Mouse (Mus musculus): ENCODE results near the gene Wnt2.

Wnt2 gene

DNA sequence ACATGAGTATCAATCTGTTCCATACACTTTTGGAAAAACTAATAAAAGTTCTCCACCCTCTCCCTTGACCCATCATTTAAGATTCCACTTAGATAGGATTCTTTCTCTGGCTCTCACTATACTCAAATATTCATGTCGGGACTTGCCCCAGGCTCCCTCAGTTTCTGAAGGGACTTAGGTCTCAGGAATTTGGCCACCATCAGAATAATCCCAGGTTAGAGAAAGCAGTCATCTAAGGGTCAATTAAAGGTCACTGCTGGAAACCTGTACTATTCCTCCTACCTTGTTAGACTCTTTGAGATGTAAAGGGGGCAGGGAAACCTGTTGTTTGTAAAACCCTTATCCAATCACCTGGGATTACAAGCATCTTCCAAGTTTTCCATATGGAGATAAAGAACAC lies 53.2 kb downstream of the Wnt2 start:
- DNase-seq: no peak

DNA sequence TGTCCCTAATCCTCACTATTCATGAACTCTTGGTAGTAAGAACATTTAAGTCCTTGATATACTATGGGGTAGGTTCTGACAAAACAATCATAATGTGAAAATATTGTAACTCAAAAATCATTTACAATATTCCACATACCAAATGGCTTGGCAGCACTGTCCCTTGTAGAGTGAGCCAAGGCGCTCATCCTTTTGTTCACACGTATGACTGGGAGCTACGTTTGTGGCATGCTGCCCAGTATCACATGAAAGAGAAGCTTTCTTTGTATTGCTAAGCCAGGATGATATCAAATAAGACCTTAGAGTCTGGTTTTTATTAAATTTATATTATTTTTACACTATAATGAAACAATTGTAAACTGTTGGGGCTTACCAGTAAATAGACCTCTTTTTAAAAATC lies 56.0 kb downstream of the Wnt2 start:
- no peak for DNase-seq

- no peak for DNase-seq
Observed at GRCm38 (mm10) chr6:17971393-17971792, 59.0 kb downstream of the Wnt2 start.

- no peak for DNase-seq
Observed at GRCm38 (mm10) chr6:17969815-17970214, 60.6 kb downstream of the Wnt2 start.

DNA sequence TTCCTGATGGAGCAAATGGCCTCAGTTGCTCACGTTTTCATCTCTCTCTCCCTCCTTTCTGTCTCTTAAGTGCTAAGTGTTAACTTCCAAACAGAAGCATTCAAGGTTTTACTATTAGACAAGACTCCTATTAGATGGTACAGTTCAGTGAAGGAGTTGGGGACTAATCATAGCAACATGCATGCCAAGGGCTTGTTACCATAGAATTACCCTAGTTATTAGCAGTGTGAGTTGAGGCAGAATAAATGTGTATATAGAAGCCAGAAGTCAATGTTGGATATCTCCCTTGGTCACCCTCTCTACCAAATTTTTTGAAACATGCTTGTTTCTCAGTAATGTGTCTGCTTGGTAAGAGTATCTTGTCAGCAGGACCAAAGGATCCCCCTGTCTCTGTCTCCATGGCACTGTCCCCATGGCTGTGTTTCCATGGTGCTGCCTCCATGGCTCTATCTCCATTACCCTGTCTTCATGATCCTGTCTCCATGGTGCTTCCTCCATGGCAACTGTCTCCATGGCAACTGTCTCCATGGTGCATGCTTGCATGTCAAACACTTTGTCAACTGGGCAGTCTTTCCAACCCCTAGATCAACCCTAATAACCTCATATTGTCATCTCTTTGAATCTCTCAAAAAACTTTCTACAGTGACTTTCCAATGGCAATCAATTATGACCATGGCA lies 61.8 kb downstream of the Wnt2 start:
- no peak for DNase-seq

DNA sequence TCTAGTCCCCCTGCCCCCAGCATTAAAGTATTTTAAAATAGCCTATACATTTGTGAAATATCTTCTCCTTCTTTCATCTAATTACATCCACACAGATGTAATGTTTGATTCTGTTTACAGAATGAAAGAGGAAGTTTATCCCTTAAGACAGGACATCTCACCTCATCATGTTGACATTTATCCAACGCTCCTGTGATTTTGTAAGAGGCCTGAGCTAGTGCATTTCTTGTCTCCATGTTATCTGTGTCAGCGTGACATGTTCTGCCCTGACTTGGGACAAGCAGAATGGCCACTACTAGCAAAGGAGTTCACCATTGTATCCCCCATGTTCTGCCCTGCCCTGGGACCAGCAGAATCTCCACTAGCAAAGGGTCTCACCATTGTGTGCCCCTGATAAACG lies 66.9 kb downstream of the Wnt2 start:
- no peak for DNase-seq

DNA sequence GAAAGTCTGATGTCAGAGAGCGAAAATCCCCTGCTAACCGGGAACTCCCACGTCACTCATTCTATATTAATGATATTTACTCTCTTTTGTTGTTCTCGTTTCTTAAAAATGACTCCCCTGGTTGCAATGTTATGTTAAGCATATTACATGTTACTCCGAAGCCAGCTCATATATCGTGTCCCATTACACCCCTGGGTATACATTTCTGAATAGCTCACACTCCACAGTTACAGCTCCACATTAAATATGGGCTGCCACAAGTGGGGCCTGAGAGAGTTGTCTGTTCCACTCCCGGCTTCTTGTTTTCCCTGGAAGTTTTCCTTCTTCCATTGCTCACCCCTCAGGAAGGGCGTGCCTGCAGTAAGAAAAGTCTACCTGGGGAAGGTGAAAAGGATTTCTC lies 78.6 kb downstream of the Wnt2 start:
- DNase-seq: no peak

DNA sequence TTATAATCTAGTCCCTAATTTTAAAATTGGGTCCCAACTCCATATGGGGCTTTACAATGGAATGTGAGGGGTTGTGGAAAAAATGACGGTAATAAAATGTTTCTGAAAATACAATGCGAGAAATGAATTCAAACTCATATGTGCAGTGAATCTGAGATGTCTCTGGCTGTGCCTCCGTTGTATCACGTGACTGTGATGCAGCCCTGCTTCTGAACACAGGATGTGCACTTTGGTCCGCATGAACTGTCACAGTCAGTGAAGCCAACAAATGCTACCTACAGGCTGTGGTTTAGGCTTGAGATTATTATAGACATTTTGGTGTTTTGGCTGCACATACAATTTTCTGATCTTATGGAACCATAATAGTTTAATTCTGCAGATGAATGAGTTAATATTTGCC lies 81.3 kb downstream of the Wnt2 start:
- DNase-seq: no peak

DNA sequence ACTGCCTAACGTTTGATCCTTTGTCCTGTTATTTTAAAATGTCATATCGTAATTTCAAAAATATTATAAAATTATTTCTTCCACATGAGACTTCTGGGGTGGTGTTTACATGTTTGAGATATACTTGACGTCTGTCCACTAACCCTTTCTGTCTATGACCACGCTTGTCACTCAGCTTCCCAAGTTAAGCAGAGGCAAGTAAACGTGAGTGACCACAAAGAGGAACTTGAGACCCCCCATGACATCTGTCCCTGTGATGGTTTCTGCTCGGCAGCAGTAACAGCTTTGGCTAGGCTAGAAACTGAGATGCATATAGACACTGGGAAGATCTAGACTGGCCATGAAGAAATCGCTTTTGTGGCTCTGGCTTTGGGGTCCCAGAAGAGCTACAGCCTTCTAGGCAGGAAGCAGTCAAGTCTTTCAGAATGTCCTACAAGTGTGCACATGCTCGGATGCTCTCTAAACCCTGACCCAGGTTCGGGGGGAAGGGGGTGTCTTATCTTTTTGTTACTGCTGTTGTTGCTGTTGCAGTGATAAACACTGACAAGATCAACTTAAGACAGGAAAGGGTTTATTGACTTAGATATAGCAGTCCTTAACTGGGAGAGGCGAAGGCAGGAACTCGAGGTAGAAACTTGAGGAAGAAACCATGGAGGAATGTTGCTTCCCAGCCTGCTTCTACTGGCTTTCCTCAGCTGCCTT lies 83.1 kb downstream of the Wnt2 start:
- DNase-seq: no peak

DNA sequence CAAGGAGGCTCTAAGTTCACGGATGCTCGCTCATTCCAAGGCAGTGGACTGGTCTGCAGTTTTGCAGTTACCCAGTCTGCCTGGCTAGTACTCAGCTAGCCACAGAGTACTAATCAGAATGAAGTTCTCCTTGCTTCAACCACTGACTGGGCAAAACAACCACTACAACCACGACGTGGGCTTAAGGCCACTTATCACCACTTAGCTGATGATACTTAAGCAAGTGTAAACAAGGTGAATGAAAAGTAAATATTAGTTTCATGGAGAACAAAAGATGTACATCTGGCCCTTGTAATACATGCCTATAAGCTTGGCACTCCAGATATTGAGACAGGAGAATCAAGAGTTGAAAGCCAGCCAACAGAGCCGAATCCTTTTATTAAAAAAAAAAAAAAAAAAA lies 83.9 kb downstream of the Wnt2 start:
- no peak for DNase-seq

GRCm38 (mm10) chr6:17943877-17944617 lies 86.3 kb downstream of the Wnt2 start:
- DNase-seq: no peak

GRCm38 (mm10) chr6:17942344-17942743 lies 88.0 kb downstream of the Wnt2 start:
- no peak for DNase-seq

DNA sequence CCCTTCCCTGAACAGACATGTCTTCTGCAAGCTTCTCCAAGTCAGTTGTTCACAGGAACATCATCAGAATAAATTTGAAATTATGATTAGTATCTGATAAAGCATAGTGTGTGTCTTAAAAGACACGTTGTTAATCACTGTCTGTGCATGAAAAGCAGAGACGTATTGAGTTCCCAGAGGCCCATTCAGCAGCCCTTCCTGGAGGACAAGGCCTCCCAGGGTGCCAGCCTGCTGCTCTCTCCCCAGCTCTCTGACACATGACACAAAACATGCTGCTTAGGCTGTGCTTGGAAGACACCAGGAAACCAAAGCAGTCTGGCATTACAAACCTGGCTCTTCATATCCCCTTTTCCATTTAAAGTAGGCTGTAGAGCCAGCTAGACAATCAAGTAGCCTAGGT lies 88.5 kb downstream of the Wnt2 start:
- no peak for DNase-seq
